Mouse (Mus musculus): ENCODE measurements around the gene Omp. TPM values are rescaled to one million over a fixed set of nuclear protein-coding genes. Genes with fewer than 3 reads are reported as not detected.

The Omp gene
- polyA plus RNA-seq, 1 experiment from 2014 or later: 0.34 TPM

GRCm38 (mm10) chr7:98173408-98173807, 28.1 kb upstream of the Omp start:
- no peak overlapping the region for H3K27ac ChIP-seq (ENCODE audit: low read depth, low read length)
- H3K4me1 ChIP-seq (ENCODE audit: control insufficient read depth, insufficient read depth, low read depth, low read length): peaks cover 15% of the 10 kb centered on the region
- 50% methylated on average over 4 of the region's 4 CpGs for WGBS
- H3K9me3 ChIP-seq (ENCODE audit: control insufficient read depth, low read length): no peaks in the 10 kb centered on the region
- H3K27me3 ChIP-seq (replicated peaks; ENCODE audit: control insufficient read depth, insufficient read depth, low read length): no peaks in the 10 kb centered on the region
- no peak overlapping the region for H3K4me2 ChIP-seq (ENCODE audit: low read length)
- no peaks in the 10 kb centered on the region for H3K36me3 ChIP-seq (ENCODE audit: control insufficient read depth, insufficient read depth, low read length)
- no peak overlapping the region for H3K9ac ChIP-seq (ENCODE audit: low read depth, low read length)
- H3K4me3 ChIP-seq (ENCODE audit: low read length): no peak overlapping the region
- ATAC-seq: no peak

- 83% methylated on average over 8 of the region's 8 CpGs for WGBS
Measured at GRCm38 (mm10) chr7:98172661-98173060, 27.4 kb upstream of the Omp start.

GRCm38 (mm10) chr7:98171141-98172073, 26.1 kb upstream of the Omp start:
- Histone ChIP-seq H3K4me1 (ENCODE audit: control insufficient read depth, insufficient read depth, low read depth, low read length) (peaks cover 4% of the 10 kb centered on the region), H3K4me3 (ENCODE audit: low read length) (no peak overlapping the region), H3K27ac (ENCODE audit: low read depth, low read length) (no peak overlapping the region), H3K36me3 (ENCODE audit: control insufficient read depth, insufficient read depth, low read length) (no peaks in the 10 kb centered on the region), H3K27me3 (replicated peaks; ENCODE audit: control insufficient read depth, insufficient read depth, low read length) (no peaks in the 10 kb centered on the region), H3K9me3 (ENCODE audit: control insufficient read depth, low read length) (no peaks in the 10 kb centered on the region), H3K9ac (ENCODE audit: low read depth, low read length) (peak overlapping the region; percentile 36; the same call in 1 of the 2 replicates), H3K4me2 (ENCODE audit: low read length) (no peak overlapping the region)
- 0 out of 2 replicates have a peak, but pooled peaks have one; percentile 22 for ATAC-seq
- 65% methylated on average over 6 of the region's 6 CpGs for WGBS

More at GRCm38 (mm10) chr7:98172661-98173060, 27.4 kb upstream of the Omp start:
- Histone ChIP-seq H3K36me3 (ENCODE audit: control insufficient read depth, insufficient read depth, low read length) (no peaks in the 10 kb centered on the region), H3K4me2 (ENCODE audit: low read length) (no peak overlapping the region), H3K4me3 (ENCODE audit: low read length) (no peak overlapping the region), H3K9me3 (ENCODE audit: control insufficient read depth, low read length) (no peaks in the 10 kb centered on the region), H3K27me3 (replicated peaks; ENCODE audit: control insufficient read depth, insufficient read depth, low read length) (no peaks in the 10 kb centered on the region), H3K9ac (ENCODE audit: low read depth, low read length) (no peak overlapping the region), H3K4me1 (ENCODE audit: control insufficient read depth, insufficient read depth, low read depth, low read length) (peaks cover 14% of the 10 kb centered on the region), H3K27ac (ENCODE audit: low read depth, low read length) (no peak overlapping the region)
- no peak for ATAC-seq

GRCm38 (mm10) chr7:98164999-98165528, 19.8 kb upstream of the Omp start:
- H3K27me3 ChIP-seq (replicated peaks; ENCODE audit: control insufficient read depth, insufficient read depth, low read length): no peaks in the 10 kb centered on the region
- 56% methylated on average over 10 of the region's 10 CpGs for WGBS
- peak overlapping the region; percentile 56; the same call in 1 of the 2 replicates for H3K27ac ChIP-seq (ENCODE audit: low read depth, low read length)
- peak; percentile 59; the same call in 1 of the 2 replicates for ATAC-seq
- peaks cover 2% of the 10 kb centered on the region; the same call in 1 of the 2 replicates for H3K36me3 ChIP-seq (ENCODE audit: control insufficient read depth, insufficient read depth, low read length)
- H3K4me2 ChIP-seq (ENCODE audit: low read length): no peak overlapping the region
- H3K4me3 ChIP-seq (ENCODE audit: low read length): no peak overlapping the region
- no peaks in the 10 kb centered on the region for H3K9me3 ChIP-seq (ENCODE audit: control insufficient read depth, low read length)
- H3K4me1 ChIP-seq (ENCODE audit: control insufficient read depth, insufficient read depth, low read depth, low read length): peaks cover 17% of the 10 kb centered on the region
- H3K9ac ChIP-seq (ENCODE audit: low read depth, low read length): no peak overlapping the region; the same call in 1 of the 2 replicates

- H3K9me3 ChIP-seq (ENCODE audit: control insufficient read depth, low read length): no peaks in the 10 kb centered on the region
- 65% methylated on average over 9 of the region's 9 CpGs for WGBS
- no peak overlapping the region for H3K4me3 ChIP-seq (ENCODE audit: low read length)
- H3K27ac ChIP-seq (ENCODE audit: low read depth, low read length): no peak overlapping the region
- 0 out of 2 replicates have a peak, but pooled peaks have one; percentile 15 for ATAC-seq
- no peak overlapping the region for H3K9ac ChIP-seq (ENCODE audit: low read depth, low read length)
- H3K36me3 ChIP-seq (ENCODE audit: control insufficient read depth, insufficient read depth, low read length): peaks cover 2% of the 10 kb centered on the region; the same call in 1 of the 2 replicates
- no peak overlapping the region for H3K4me2 ChIP-seq (ENCODE audit: low read length)
- peaks cover 18% of the 10 kb centered on the region for H3K4me1 ChIP-seq (ENCODE audit: control insufficient read depth, insufficient read depth, low read depth, low read length)
- H3K27me3 ChIP-seq (replicated peaks; ENCODE audit: control insufficient read depth, insufficient read depth, low read length): no peaks in the 10 kb centered on the region
Measured at GRCm38 (mm10) chr7:98164382-98164998, 19.2 kb upstream of the Omp start.

- Histone ChIP-seq H3K4me1 (ENCODE audit: control insufficient read depth, insufficient read depth, low read depth, low read length) (peaks cover 20% of the 10 kb centered on the region), H3K9me3 (ENCODE audit: control insufficient read depth, low read length) (no peaks in the 10 kb centered on the region), H3K4me2 (ENCODE audit: low read length) (no peak overlapping the region), H3K27ac (ENCODE audit: low read depth, low read length) (no peak overlapping the region), H3K27me3 (replicated peaks; ENCODE audit: control insufficient read depth, insufficient read depth, low read length) (no peaks in the 10 kb centered on the region), H3K4me3 (ENCODE audit: low read length) (no peak overlapping the region), H3K9ac (ENCODE audit: low read depth, low read length) (no peak overlapping the region), H3K36me3 (ENCODE audit: control insufficient read depth, insufficient read depth, low read length) (peaks cover 2% of the 10 kb centered on the region; the same call in 1 of the 2 replicates)
- ATAC-seq: no peak
- 55% methylated on average over 3 of the region's 3 CpGs for WGBS
Measured at GRCm38 (mm10) chr7:98163700-98164099, 18.4 kb upstream of the Omp start.

- H3K27ac ChIP-seq (ENCODE audit: low read depth, low read length): no peak overlapping the region
- peaks cover 26% of the 10 kb centered on the region for H3K4me1 ChIP-seq (ENCODE audit: control insufficient read depth, insufficient read depth, low read depth, low read length)
- H3K27me3 ChIP-seq (replicated peaks; ENCODE audit: control insufficient read depth, insufficient read depth, low read length): no peaks in the 10 kb centered on the region
- H3K4me3 ChIP-seq (ENCODE audit: low read length): no peak overlapping the region
- no peak overlapping the region for H3K9ac ChIP-seq (ENCODE audit: low read depth, low read length)
- no peak overlapping the region for H3K4me2 ChIP-seq (ENCODE audit: low read length)
- peaks cover 2% of the 10 kb centered on the region; the same call in 1 of the 2 replicates for H3K36me3 ChIP-seq (ENCODE audit: control insufficient read depth, insufficient read depth, low read length)
- H3K9me3 ChIP-seq (ENCODE audit: control insufficient read depth, low read length): no peaks in the 10 kb centered on the region
- ATAC-seq: no peak
- WGBS: 87% methylated on average over 6 of the region's 6 CpGs
Measured at GRCm38 (mm10) chr7:98162239-98162638, 16.9 kb upstream of the Omp start.

- Histone ChIP-seq H3K4me3 (ENCODE audit: low read length) (no peak overlapping the region), H3K4me2 (ENCODE audit: low read length) (no peak overlapping the region), H3K9me3 (ENCODE audit: control insufficient read depth, low read length) (no peaks in the 10 kb centered on the region), H3K27ac (ENCODE audit: low read depth, low read length) (0 out of 2 replicates have a peak overlapping the region, but pooled peaks have one; percentile 1), H3K36me3 (ENCODE audit: control insufficient read depth, insufficient read depth, low read length) (peaks cover 2% of the 10 kb centered on the region; the same call in 1 of the 2 replicates), H3K4me1 (ENCODE audit: control insufficient read depth, insufficient read depth, low read depth, low read length) (peaks cover 31% of the 10 kb centered on the region), H3K27me3 (replicated peaks; ENCODE audit: control insufficient read depth, insufficient read depth, low read length) (no peaks in the 10 kb centered on the region), H3K9ac (ENCODE audit: low read depth, low read length) (no peak overlapping the region)
- ATAC-seq: no peak
- 59% methylated on average over 8 of the region's 8 CpGs for WGBS
Measured at GRCm38 (mm10) chr7:98160041-98160740, 14.9 kb upstream of the Omp start.
